Mouse (Mus musculus) B cell, adult 2 months (primary cell): ENCODE data around the gene Timp2.
A peak's percentile ranks its signal among the peaks of the same experiment; 100 is the strongest.

Experiments used
- DNase-seq, 2 experiments: peaks; one replicate each; pipeline ENCODE4 v3.0.0; 2022

The Timp2 gene

GRCm38 (mm10) chr11:118289999-118290889, 65.3 kb downstream of the Timp2 start, which contains the start of gene Usp36:
Gene Usp36, minus strand, starts transcription at chr11:118290244.
- peak; percentile 97 to 98 for DNase-seq

DNA sequence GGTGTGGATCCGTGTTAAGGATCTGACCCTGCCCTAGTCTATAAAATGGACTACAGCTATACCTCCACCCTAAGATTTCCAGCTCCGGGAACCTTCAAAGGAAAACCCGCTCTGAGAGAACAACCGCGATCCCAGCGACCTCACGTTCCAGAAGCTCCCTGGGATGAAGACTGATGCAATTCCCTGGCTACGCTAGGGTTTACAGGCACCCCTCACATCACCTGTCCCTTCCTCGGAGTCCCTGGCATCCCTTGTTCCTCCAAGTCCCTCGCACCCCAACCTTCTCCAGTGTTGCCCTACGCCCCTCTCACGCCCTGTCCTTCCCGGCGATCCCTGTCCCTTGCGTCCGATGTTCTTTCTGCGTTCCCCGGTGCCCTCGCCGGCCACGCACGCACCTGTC, 66.0 kb downstream of the Timp2 start:
- DNase-seq: no peak

DNA sequence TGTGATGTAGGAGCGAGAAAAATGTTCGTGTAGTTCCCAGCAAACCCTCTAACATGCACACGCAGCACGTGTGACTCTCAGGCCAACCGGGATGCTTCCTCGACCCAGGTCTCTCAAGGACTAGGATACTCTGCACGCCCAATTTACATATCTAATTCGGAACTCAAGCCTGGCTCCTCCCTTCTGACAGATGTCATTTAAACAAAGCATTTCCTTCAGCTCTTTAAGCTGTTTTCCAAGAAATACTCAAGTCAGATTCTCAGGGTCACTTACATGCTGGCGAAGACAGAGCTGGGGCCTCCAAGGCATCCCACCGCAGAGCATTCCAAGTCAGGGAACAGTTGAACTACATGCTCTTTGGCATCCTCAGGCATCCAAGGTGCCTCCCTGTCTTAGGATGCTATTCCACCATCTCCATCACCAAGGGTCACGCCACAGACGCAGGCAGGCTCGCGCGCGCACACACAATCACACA, 66.5 kb downstream of the Timp2 start:
- DNase-seq: peak in 1 of 2 experiments; percentile 21

DNA sequence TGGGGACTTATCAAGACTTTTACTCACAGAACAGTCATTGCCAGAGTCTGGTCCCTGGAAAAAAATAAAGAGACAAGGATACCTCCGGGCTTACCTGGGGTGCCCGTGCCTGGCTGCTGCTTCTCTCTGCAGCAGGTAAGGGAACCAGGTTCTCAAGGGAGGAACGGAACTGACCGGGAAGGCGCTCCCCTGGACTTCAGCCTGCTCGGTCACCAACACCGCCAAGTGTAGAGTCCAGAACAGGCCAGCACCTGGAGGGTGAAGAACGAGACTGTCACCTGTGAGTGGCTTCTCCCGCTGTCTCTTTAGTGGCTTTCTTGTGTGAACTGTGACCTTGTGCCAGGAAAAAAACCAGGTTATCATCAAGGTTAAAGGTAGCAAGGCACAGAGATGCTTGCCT, 68.0 kb downstream of the Timp2 start:
- DNase-seq: no peak

- DNase-seq: no peak
Measured at GRCm38 (mm10) chr11:118286434-118286833, 69.1 kb downstream of the Timp2 start.

- no peak for DNase-seq
Measured at GRCm38 (mm10) chr11:118285791-118286190, 69.7 kb downstream of the Timp2 start.

- DNase-seq: no peak
Measured at GRCm38 (mm10) chr11:118280218-118280617, 75.3 kb downstream of the Timp2 start.

DNA sequence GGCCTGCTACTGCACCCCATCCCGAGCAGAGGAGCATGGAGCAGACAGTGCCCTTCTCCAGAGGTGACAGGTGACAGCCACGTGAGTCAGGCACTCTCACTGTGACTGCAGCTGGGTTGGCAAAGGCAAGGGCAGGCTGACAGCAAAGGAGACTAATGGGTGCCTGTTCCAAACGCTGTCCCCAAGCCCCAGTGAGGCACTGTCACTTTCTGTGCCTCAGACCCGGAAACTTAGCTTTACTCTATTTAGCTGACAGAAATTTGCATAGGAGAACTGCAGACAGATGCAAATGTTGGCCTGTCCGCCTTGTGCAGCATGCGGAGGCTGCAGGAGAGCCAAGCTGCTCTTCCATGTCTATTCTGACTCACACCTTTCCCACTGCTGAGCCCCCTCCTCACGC, 79.2 kb downstream of the Timp2 start:
- peak; percentile 25 for DNase-seq

- peak; percentile 15 to 26 for DNase-seq
Measured at GRCm38 (mm10) chr11:118275092-118275491, 80.4 kb downstream of the Timp2 start.

DNA sequence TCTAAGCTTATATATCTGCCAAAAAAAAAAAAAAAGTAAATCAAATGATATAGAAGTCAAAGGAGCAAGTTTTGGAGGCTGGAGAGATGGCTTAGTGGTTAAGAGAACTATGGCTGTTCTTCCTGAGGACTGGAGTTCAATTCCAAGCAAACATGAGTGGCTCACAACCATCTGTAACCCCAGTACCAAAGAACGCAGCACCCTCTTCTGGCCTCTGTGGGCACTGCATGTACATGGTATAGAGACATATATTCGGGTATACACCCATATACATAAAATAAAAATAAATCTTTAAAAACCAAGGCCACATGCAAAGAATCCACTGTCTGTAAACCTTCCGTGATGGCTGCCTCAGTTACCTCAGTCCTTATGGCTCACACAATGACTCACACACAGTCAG, 85.7 kb downstream of the Timp2 start:
- peak; percentile 76 to 79 for DNase-seq

DNA sequence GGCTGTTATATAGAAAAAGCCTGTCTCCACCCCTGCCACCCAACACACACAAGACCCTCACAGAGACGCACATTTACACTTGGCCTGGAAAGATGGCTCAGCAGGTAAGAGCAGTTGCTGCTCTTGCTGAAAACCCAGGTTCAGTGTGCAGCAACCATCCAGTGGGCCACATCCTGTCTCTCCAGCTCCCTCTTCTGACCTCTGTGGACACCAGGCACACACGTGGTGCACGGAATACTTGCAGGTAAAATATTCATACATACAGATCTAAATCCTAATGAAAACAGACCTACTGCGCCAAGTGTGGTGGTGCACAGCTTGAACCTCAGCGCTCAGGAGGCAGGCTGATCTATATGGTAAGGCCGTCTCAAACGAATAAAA, 88.9 kb downstream of the Timp2 start:
- DNase-seq: no peak

- DNase-seq: no peak
Measured at GRCm38 (mm10) chr11:118266044-118266665, 89.4 kb downstream of the Timp2 start.

DNA sequence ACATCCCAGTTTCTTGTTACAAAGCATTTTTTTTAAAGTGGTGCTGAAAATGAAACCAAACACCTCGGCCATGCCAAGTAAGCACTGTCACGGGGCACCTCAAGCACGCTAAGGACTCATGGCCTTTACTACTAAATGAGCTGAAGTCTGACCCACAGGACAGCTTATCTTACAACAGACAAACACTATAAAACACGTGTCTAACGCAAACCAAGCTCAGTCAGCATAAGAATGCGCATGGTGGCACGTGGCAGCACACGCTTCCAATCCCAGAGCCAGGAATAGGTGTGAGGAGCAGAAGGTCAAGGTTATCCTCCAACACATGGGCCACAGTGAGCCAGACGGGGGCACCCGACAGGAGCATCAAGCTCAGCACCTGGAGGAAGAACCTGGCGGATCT, 89.9 kb downstream of the Timp2 start:
- DNase-seq: no peak

DNA sequence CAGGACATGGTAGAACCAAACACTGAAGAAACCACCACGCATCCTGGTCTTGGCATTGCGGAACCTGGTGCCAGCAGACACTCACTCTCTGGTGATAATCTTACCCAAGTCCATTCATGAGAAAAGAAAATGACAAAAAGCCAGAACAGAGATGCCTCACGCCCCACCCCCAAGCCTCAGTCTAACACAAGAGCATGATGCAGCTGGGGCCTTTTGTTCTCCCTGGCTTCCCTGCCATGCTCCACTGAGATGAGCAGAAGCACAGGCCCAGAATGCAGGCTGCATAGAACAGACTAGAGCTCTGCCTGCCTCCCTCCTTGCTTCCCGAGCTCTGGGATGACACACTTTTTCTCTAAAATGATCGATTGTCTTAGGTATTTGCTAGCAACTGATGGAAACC, 92.4 kb downstream of the Timp2 start:
- no peak for DNase-seq

DNA sequence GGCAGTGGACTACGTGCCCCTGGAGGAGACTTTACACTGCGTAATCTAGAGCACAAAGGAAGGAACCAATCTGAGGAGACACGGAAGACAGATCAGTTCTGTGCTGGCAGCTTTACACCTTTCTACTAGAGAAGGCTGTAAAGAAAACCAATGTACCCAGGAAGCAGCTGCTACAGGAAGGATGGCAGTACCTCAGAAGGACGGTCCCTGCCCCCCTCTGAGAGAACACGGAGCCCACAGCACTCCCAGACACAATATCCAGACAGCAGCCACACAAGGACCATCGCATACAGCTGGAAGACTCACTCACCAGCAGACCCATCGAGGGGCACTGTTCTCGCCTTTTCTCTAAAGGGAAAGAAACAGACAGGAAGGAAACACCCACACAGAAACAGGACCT, 95.5 kb downstream of the Timp2 start:
- DNase-seq: peak in 1 of 2 experiments; percentile 21

GRCm38 (mm10) chr11:118259580-118259979, 96.0 kb downstream of the Timp2 start:
- DNase-seq: no peak

DNA sequence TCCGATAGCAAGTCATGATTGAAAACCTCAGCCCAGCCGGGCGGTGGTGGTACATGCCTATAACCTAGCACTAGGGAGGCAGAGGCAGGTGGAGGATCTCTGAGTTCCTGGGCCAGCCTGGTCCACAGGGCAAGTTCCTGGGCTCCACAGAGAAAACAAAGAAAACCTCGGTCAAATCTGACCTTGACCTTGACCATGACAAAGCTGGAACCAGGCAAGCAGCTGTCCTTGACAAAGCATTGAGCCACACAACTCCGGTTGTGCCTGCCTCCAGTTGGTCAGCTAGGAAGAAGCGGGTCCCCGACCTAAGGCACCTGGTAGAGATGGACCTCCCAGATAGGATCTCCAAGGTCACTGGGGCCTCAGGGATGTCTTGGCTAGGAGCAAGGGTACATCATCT, 99.2 kb downstream of the Timp2 start:
- DNase-seq: no peak

DNA sequence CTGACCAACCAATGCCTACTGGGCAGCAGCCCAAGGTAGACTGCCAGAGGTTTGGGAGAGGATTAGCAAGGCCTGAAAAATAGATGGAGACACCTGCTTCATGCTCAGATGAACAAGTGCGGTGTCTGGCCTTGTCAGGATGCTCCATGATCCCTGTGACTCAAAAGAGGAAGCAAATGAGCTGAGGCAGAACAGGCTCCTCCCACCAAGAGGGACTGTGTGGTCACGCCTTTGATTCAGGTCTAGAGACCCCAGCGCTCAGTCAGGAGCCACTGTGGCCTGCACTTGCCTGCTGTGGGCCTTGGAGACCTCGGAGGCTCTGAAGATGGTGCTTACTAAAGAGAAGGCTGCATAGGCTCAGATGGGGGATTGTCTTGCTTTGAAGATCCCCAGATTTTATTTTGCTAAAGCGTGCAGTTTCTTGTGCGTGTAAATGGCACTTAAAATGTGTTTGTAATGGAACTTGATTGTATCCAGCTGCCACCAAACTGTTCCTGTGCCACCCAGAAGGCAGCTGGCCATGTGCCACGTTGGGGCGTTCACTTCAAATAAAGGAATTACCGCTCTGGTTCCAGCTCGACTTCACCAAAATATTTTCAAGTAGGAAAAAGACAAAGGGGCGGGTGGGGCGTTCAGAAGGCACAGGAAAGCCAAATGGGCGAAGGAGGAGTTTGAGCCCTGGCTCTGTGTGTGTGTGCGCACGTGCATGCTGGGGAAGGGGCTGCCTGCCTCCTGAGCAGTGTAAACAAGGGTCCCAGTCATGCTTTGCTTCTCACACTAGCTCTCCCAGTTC, 101.2 kb downstream of the Timp2 start:
- peak; percentile 61 to 71 for DNase-seq

DNA sequence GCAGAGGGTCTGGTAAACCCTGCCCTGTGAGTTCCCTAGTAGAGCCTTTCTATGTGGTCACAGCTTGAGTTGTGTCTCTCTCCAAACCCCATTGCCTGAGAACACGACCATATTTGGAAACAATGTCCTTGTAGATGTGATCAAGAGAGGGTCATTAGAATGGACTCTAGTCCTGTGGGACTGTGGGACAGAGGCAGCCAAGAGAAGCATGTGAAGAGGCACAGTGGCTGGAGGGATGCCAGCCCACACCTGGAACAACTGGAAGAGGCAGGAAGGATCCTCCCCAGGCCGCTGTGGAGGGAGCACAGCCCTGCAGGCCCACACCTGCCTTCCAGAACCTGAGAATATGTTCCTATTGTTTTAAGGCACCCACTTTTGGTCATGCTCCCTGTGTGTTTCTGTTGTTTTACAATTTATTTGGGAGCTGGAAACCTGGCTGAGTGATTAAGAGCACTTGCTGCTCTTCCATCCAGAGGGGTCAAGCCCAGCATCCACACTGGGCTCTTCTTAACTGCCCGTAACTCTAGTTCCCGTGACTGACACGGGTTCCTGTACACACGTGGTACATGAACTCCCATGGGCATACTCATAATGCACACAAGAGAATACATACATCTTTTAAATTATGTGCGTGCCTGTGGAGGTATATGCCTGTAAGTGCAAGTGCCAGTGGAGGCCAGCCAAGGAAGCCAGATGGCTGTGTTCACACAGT, 101.9 kb downstream of the Timp2 start:
- no peak for DNase-seq
